Mouse (Mus musculus): ENCODE measurements around the gene Gemin7.

- no peak for TF ChIP-seq CTCF (IDR thresholded peaks at IDR 0.05; ENCODE audit: low read depth, low read length)
- TF ChIP-seq POLR2A (IDR thresholded peaks at IDR 0.05; ENCODE audit: borderline replicate concordance, low read depth, low read length) = no peak
These were observed 23.2 kb upstream of the Gemin7 start for GRCm38 (mm10) chr7:19600562-19600961.
